8 mouse cellular contexts compared by ENCODE assay signal in the genomic region with DNA sequence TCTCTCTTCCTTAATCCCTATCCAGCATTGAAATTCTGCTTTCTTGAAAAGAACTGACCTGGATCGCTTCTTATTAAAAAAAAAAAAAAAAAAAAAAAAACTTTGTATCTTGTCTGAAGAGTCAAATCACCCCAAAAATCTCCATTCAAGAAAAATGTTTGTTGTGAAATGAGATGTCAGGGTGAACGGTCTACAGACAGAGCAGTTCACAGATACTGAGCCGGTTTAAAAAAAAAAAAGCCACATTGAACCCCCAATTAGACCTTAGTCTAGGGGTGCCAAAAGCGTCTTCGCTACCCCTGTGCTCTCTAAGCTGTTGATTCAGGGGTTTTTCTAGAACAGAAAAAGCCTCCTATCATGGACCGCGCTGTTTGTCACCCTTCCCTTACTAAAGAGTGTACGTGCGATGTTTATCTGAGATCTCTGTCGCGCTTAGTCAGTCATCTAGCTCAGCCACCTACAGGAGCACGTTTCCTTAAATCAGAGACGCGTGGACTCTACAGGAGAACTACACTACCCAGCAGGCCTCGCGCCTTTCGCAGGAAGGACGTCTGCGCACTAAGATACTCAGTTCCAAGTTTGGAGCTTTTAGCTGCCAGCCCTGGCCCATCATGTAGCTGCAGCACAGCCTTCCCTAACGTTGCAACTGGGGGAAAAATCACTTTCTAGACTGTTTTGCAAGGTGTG. TPM values are rescaled to one million over a fixed set of nuclear protein-coding genes. Genes with fewer than 3 reads are reported as not detected.
A peak's percentile ranks its signal among the peaks of the same experiment; 100 is the strongest.
DNase-seq lines count a peak whose midpoint lies in the region; ATAC-seq and TF ChIP-seq lines count a peak whose summit lies in the region.

A gene (plus strand): TSS at position 570 of the 687 bp plus-strand sequence.

- H3K9me3 ChIP-seq in heart, embryonic 13.5 days, result no peaks in the 10 kb centered on the region
- H3K9me3 ChIP-seq in kidney, postnatal 0 days (replicated peaks; ENCODE audit: low read length), result no peaks in the 10 kb centered on the region
- H3K9me3 ChIP-seq in liver, embryonic 11.5 days (ENCODE audit: control insufficient read depth, low read length), result no peaks in the 10 kb centered on the region

- H3K9ac ChIP-seq in heart, embryonic 13.5 days, result peak within 1 kb of the TSS; percentile 76
- H3K9ac ChIP-seq in kidney, postnatal 0 days (ENCODE audit: low read depth, low read length), result peak within 1 kb of the TSS; percentile 43; the same call in 1 of the 2 replicates
- peak within 1 kb of the TSS; percentile 12 for H3K9ac ChIP-seq in liver, embryonic 11.5 days (ENCODE audit: low read depth, low read length)

- no peak for TF ChIP-seq CTCF in kidney, postnatal 0 days (IDR thresholded peaks at IDR 0.05; ENCODE audit: low read depth)

- H3K27me3 ChIP-seq in heart, embryonic 13.5 days (replicated peaks), result 0 out of 2 replicates have a peak, but pooled peaks cover 8% of the 10 kb centered on the region
- no peaks in the 10 kb centered on the region for H3K27me3 ChIP-seq in kidney, postnatal 0 days (ENCODE audit: insufficient read depth, low read length)
- no peaks in the 10 kb centered on the region for H3K27me3 ChIP-seq in liver, embryonic 11.5 days (replicated peaks; ENCODE audit: control insufficient read depth, insufficient read depth, low read length)
- H3K27me3 ChIP-seq in myocyte (ENCODE audit: control insufficient read depth, insufficient read depth, insufficient read length), result no peaks in the 10 kb centered on the region

- H3K36me3 ChIP-seq in heart, embryonic 13.5 days, result no peaks in the 10 kb centered on the region
- no peaks in the 10 kb centered on the region for H3K36me3 ChIP-seq in kidney, postnatal 0 days (ENCODE audit: insufficient read depth, low read length)
- no peaks in the 10 kb centered on the region for H3K36me3 ChIP-seq in liver, embryonic 11.5 days (ENCODE audit: control insufficient read depth, insufficient read depth, low read length)
- no peaks in the 10 kb centered on the region for H3K36me3 ChIP-seq in myocyte (ENCODE audit: control insufficient read depth, insufficient read depth)

- no peaks in the 10 kb centered on the region for H3K79me2 ChIP-seq in myocyte (ENCODE audit: control insufficient read depth, insufficient read depth)

- TF ChIP-seq POLR2A in myocyte (IDR thresholded peaks at IDR 0.05; ENCODE audit: insufficient read length, low read depth), result peak; percentile 10

- peak; percentile 67 for DNase-seq in c-Kit-positive CD71-negative TER-119-negative erythroid progenitor cells, embryonic 14.5 days (ENCODE audit: low read depth)
- DNase-seq in fibroblast of lung, adult 2 months (ENCODE audit: low read depth), result peak; percentile 60
- DNase-seq in kidney, postnatal 0 days (ENCODE audit: low spot score), result peak; percentile 92
- peak; percentile 70 for DNase-seq in liver, embryonic 11.5 days (ENCODE audit: low spot score)
- DNase-seq in spleen, postnatal 4 days (ENCODE audit: low spot score in 2 of 2), result peak; percentile 62 to 82

- peak within 1 kb of the TSS; percentile 73 for H3K4me2 ChIP-seq in heart, embryonic 13.5 days
- peak within 1 kb of the TSS; percentile 57 for H3K4me2 ChIP-seq in kidney, postnatal 0 days (ENCODE audit: low read length)
- peak within 1 kb of the TSS; percentile 66 for H3K4me2 ChIP-seq in liver, embryonic 11.5 days
- H3K4me2 ChIP-seq in myocyte (ENCODE audit: low read depth), result peak within 1 kb of the TSS; percentile 95

- H3ac ChIP-seq in myocyte (ENCODE audit: control insufficient read depth, insufficient read length), result no peak within 1 kb of the TSS

- ATAC-seq in CD4-positive, CD25-positive, alpha-beta regulatory T cell, adult 4 months, result peak; percentile 99
- peak; percentile 14; the same call in 1 of the 2 replicates for ATAC-seq in heart, embryonic 13.5 days (ENCODE audit: extremely low read depth, insufficient number of reproducible peaks, low FRiP score, low TSS enrichment)
- peak; percentile 79; the same call in 1 of the 2 replicates for ATAC-seq in kidney, postnatal 0 days (replicated peaks; ENCODE audit: low FRiP score, low read depth)
- ATAC-seq in liver, embryonic 11.5 days (replicated peaks; ENCODE audit: low FRiP score), result peak; percentile 97

- 7% methylated on average over 20 of the region's 20 CpGs for WGBS in heart, embryonic 13.5 days
- 8% methylated on average over 20 of the region's 20 CpGs for WGBS in kidney, postnatal 0 days
- 9% methylated on average over 20 of the region's 20 CpGs for WGBS in liver, embryonic 11.5 days

- H3K27ac ChIP-seq in heart, embryonic 13.5 days (replicated peaks), result peak within 1 kb of the TSS; percentile 50; the same call in 1 of the 2 replicates
- H3K27ac ChIP-seq in kidney, postnatal 0 days, result no peak within 1 kb of the TSS
- no peak within 1 kb of the TSS for H3K27ac ChIP-seq in liver, embryonic 11.5 days (ENCODE audit: low read depth, low read length)

- H3K4me1 ChIP-seq in heart, embryonic 13.5 days, result peaks cover 41% of the 10 kb centered on the region
- H3K4me1 ChIP-seq in kidney, postnatal 0 days (replicated peaks; ENCODE audit: insufficient read depth, low read length), result peaks cover 10% of the 10 kb centered on the region; the same call in 1 of the 2 replicates
- peaks cover 6% of the 10 kb centered on the region; the same call in 1 of the 2 replicates for H3K4me1 ChIP-seq in liver, embryonic 11.5 days (replicated peaks; ENCODE audit: control insufficient read depth, insufficient read depth, low read length)

- peak within 1 kb of the TSS; percentile 63 for H3K4me3 ChIP-seq in heart, embryonic 13.5 days
- peak within 1 kb of the TSS; percentile 51 for H3K4me3 ChIP-seq in kidney, postnatal 0 days (replicated peaks; ENCODE audit: low read depth, low read length)
- peak within 1 kb of the TSS; percentile 58 for H3K4me3 ChIP-seq in liver, embryonic 11.5 days (ENCODE audit: low read depth, low read length)
- peak within 1 kb of the TSS; percentile 25 for H3K4me3 ChIP-seq in myocyte

TF ChIP-seq in myocyte, 11 proteins besides CTCF, POLR2A, EP300 and RAD21:
- TF ChIP-seq SRF (IDR thresholded peaks at IDR 0.05; ENCODE audit: control insufficient read depth, insufficient read length, low read depth), result peak; percentile 75
- TF ChIP-seq USF1 (IDR thresholded peaks at IDR 0.05; ENCODE audit: low read depth), result no peak

RNA-seq across cellular contexts. Expression of the gene that starts here (rescaled TPM):
- 1 to 10 TPM; 5.8 to 8.8 TPM for polyA plus RNA-seq in CD4-positive, CD25-positive, alpha-beta regulatory T cell, adult 4 months (2017; shearing (Covaris generic))
- polyA plus RNA-seq in heart, embryonic 13.5 days (2015; fragmentation: Nextera tagmentation; extraction: Ambion mirVana), result 13.6 and 14.4 TPM in 2 replicates
- 12.7 and 12.8 TPM in 2 replicates for polyA plus RNA-seq in kidney, postnatal 0 days (2015; fragmentation: Nextera tagmentation; extraction: Ambion mirVana)
- polyA plus RNA-seq in liver, embryonic 11.5 days (2014; fragmentation: Nextera tagmentation; extraction: Ambion mirVana), result 14.8 and 15.0 TPM in 2 replicates
- 2.9 TPM for polyA plus RNA-seq in myocyte (2012; fragmentation: generic; extraction: Trizol)

Comparison
In these comparisons a context has a peak if more than half of its experiments do, and no peak if none do; other contexts are left out.
1. ATAC-seq: peak in every context shown above with its lines; median percentile 99 in CD4-positive, CD25-positive, alpha-beta regulatory T cell, adult 4 months; 97 in liver, embryonic 11.5 days; 79 in kidney, postnatal 0 days; 14 in heart, embryonic 13.5 days.
2. H3K9ac ChIP-seq: peak in every context shown above with its lines; median percentile 76 in heart, embryonic 13.5 days; 43 in kidney, postnatal 0 days; 12 in liver, embryonic 11.5 days.